ENCODE assay signal across 19 mouse cellular contexts in genomic region chr1:60669664-60670063, GRCm38 (mm10). TPM values are rescaled to one million over a fixed set of nuclear protein-coding genes. Genes with fewer than 3 reads are reported as not detected.
DNase-seq lines count a peak whose midpoint lies in the region; ATAC-seq and TF ChIP-seq lines count a peak whose summit lies in the region.
"Had no signal": no experiment of that assay in that cellular context is flagged by ENCODE, and none has a peak within 500 bp of the region (broad histone marks: within the 10 kb centered on the region; RNA-seq: fewer than 3 reads in every experiment).

No protein-coding gene starts in this region.

- H3K27ac ChIP-seq in heart, embryonic 15.5 days: 0 out of 2 replicates have a peak overlapping the region, but pooled peaks have one; percentile 25
- peak overlapping the region; percentile 67 for H3K27ac ChIP-seq in liver, embryonic 13.5 days
- peak overlapping the region; percentile 83 for H3K27ac ChIP-seq in liver, postnatal 0 days (ENCODE audit: low read depth)
- H3K27ac ChIP-seq: embryonic facial prominence, embryonic 15.5 days; forebrain, embryonic 10.5 days; heart, embryonic 10.5 days; hindbrain, embryonic 12.5 days; hindbrain, postnatal 0 days had no signal

- no peaks in the 10 kb centered on the region for H3K27me3 ChIP-seq in heart, embryonic 15.5 days
- H3K27me3 ChIP-seq in liver, embryonic 13.5 days: no peaks in the 10 kb centered on the region
- no peaks in the 10 kb centered on the region for H3K27me3 ChIP-seq in liver, postnatal 0 days (ENCODE audit: insufficient read depth, low read length)
- H3K27me3 ChIP-seq: embryonic facial prominence, embryonic 15.5 days; hindbrain, embryonic 12.5 days had no signal

- no peak overlapping the region for H3K4me2 ChIP-seq in heart, embryonic 15.5 days
- H3K4me2 ChIP-seq in liver, embryonic 13.5 days: no peak overlapping the region
- no peak overlapping the region for H3K4me2 ChIP-seq in liver, postnatal 0 days (ENCODE audit: low read depth, low read length)
- H3K4me2 ChIP-seq: embryonic facial prominence, embryonic 15.5 days; hindbrain, embryonic 12.5 days had no signal

- ATAC-seq in heart, embryonic 15.5 days (replicated peaks; ENCODE audit: insufficient number of reproducible peaks, insufficient read depth, low FRiP score, low read depth): no peak
- no peak for ATAC-seq in liver, embryonic 13.5 days (ENCODE audit: low read depth)
- ATAC-seq in liver, postnatal 0 days: no peak
- ATAC-seq: CD4-positive, CD25-positive, alpha-beta regulatory T cell, adult 4 months; forebrain, embryonic 14.5 days; hindbrain, postnatal 0 days had no signal

- H3K4me3 ChIP-seq in heart, embryonic 15.5 days: no peak overlapping the region
- H3K4me3 ChIP-seq in liver, embryonic 13.5 days (replicated peaks): no peak overlapping the region
- H3K4me3 ChIP-seq in liver, postnatal 0 days (ENCODE audit: low read depth, low read length): no peak overlapping the region
- H3K4me3 ChIP-seq: embryonic facial prominence, embryonic 15.5 days; erythroblast, embryonic 14.5 days; forebrain, embryonic 10.5 days; heart, embryonic 10.5 days; hindbrain, embryonic 12.5 days had no signal

- 0 out of 2 replicates have a peak, but pooled peaks cover 3% of the 10 kb centered on the region for H3K4me1 ChIP-seq in heart, embryonic 15.5 days (replicated peaks)
- peaks cover 8% of the 10 kb centered on the region for H3K4me1 ChIP-seq in liver, embryonic 13.5 days (replicated peaks)
- H3K4me1 ChIP-seq in liver, postnatal 0 days (ENCODE audit: insufficient read depth): peaks cover 5% of the 10 kb centered on the region; the same call in 1 of the 2 replicates

- DNase-seq in heart, adult 18-20 months: no peak
- DNase-seq in liver, embryonic 13.5 days: no peak
- DNase-seq in liver: no peak
- no peak for DNase-seq in liver, postnatal 0 days
- DNase-seq in urinary bladder, postnatal 14 days (ENCODE audit: low spot score): no peak
- DNase-seq: adrenal gland, adult 8-10 months; cerebellum, adult 11 months; cerebellum, adult 8-10 months; embryo, embryonic 11 days had no signal

- H3K36me3 ChIP-seq in heart, embryonic 15.5 days: no peaks in the 10 kb centered on the region
- no peaks in the 10 kb centered on the region for H3K36me3 ChIP-seq in liver, embryonic 13.5 days
- H3K36me3 ChIP-seq in liver, postnatal 0 days (replicated peaks; ENCODE audit: insufficient read depth, low read length): no peaks in the 10 kb centered on the region
- H3K36me3 ChIP-seq: embryonic facial prominence, embryonic 15.5 days; forebrain, embryonic 10.5 days; G1E; heart, embryonic 10.5 days; hindbrain, embryonic 12.5 days had no signal

- no peak for TF ChIP-seq EP300 in liver, postnatal 0 days (IDR thresholded peaks at IDR 0.05; ENCODE audit: low read depth)

- no peak overlapping the region for H3K9ac ChIP-seq in heart, embryonic 15.5 days
- H3K9ac ChIP-seq in liver, embryonic 13.5 days: no peak overlapping the region
- no peak overlapping the region; the same call in 1 of the 2 replicates for H3K9ac ChIP-seq in liver, postnatal 0 days (replicated peaks)
- H3K9ac ChIP-seq: embryonic facial prominence, embryonic 15.5 days; hindbrain, embryonic 12.5 days had no signal

- no peak for TF ChIP-seq CTCF in liver, postnatal 0 days (IDR thresholded peaks at IDR 0.05; ENCODE audit: low read depth)

- H3K9me3 ChIP-seq in heart, embryonic 15.5 days (replicated peaks): no peaks in the 10 kb centered on the region
- no peaks in the 10 kb centered on the region for H3K9me3 ChIP-seq in liver, embryonic 13.5 days (replicated peaks)
- no peaks in the 10 kb centered on the region for H3K9me3 ChIP-seq in liver, postnatal 0 days (ENCODE audit: low read length)
- H3K9me3 ChIP-seq: embryonic facial prominence, embryonic 15.5 days; forebrain, embryonic 10.5 days; G1E; heart, embryonic 10.5 days; hindbrain, embryonic 12.5 days had no signal

- 81% methylated on average over 2 of the region's 2 CpGs for WGBS in heart, embryonic 15.5 days
- 74% methylated on average over 2 of the region's 2 CpGs for WGBS in liver, embryonic 13.5 days (ENCODE audit: insufficient replicate concordance)
- WGBS in liver, postnatal 0 days (ENCODE audit: insufficient replicate concordance): 56% methylated on average over 2 of the region's 2 CpGs

RNA-seq across cellular contexts. Expression of gene Cd28, which starts 46.9 kb away (rescaled TPM):
- 0.33 and 1.1 TPM in 2 replicates for polyA plus RNA-seq in heart, embryonic 15.5 days (2015; fragmentation: Nextera tagmentation; extraction: Ambion mirVana)
- total RNA-seq in heart, adult 18-20 months (2021): 10 to 100 TPM; 11.9 to 13.4 TPM
- polyA plus RNA-seq in liver, embryonic 13.5 days (2015; fragmentation: Nextera tagmentation; extraction: Ambion mirVana): 0.12 and 0.15 TPM in 2 replicates
- 0.05 and 0.07 TPM in 2 replicates for polyA plus RNA-seq in liver, postnatal 0 days (2015; fragmentation: Nextera tagmentation; extraction: Ambion mirVana)
- polyA plus RNA-seq: G1E had no signal

Comparison
In these comparisons a context has a peak if more than half of its experiments do, and no peak if none do; other contexts are left out.
1. H3K27ac ChIP-seq: peak in every context shown above with its lines; median percentile 83 in liver, postnatal 0 days; 67 in liver, embryonic 13.5 days; 25 in heart, embryonic 15.5 days.